Mouse (Mus musculus): ENCODE data around the gene Gm9913. TPM values are rescaled to one million over a fixed set of nuclear protein-coding genes. Genes with fewer than 3 reads are reported as not detected.
A peak's percentile ranks its signal among the peaks of the same experiment; 100 is the strongest.

Gm9913 gene
- polyA plus RNA-seq, 1 experiment from 2014 or later = 0.66 TPM

GRCm38 (mm10) chr2:125516594-125516993, 11.7 kb downstream of the Gm9913 start:
- no peak for DNase-seq (ENCODE audit: low spot score)
- Histone ChIP-seq H3K9ac (ENCODE audit: low read length) (no peak overlapping the region), H3K4me1 (replicated peaks; ENCODE audit: control insufficient read depth, insufficient read depth, low read length) (no peaks in the 10 kb centered on the region; the same call in 1 of the 2 replicates), H3K27me3 (replicated peaks; ENCODE audit: control insufficient read depth, insufficient read depth, low read length) (no peaks in the 10 kb centered on the region), H3K4me3 (ENCODE audit: low read depth, low read length) (no peak overlapping the region), H3K27ac (ENCODE audit: low read depth) (no peak overlapping the region; the same call in 1 of the 2 replicates), H3K4me2 (ENCODE audit: low read length) (no peak overlapping the region), H3K36me3 (ENCODE audit: control insufficient read depth, insufficient read depth, low read length) (no peaks in the 10 kb centered on the region), H3K9me3 (ENCODE audit: control insufficient read depth, low read length) (no peaks in the 10 kb centered on the region)
- no peak for ATAC-seq (replicated peaks; ENCODE audit: low FRiP score, low TSS enrichment, low read depth)
- 11% methylated on average over 4 of the region's 4 CpGs for WGBS

GRCm38 (mm10) chr2:125525484-125525883, 20.6 kb downstream of the Gm9913 start:
- Histone ChIP-seq H3K4me2 (ENCODE audit: low read length) (no peak overlapping the region), H3K27me3 (replicated peaks; ENCODE audit: control insufficient read depth, insufficient read depth, low read length) (no peaks in the 10 kb centered on the region), H3K27ac (ENCODE audit: low read depth) (no peak overlapping the region), H3K9ac (ENCODE audit: low read length) (no peak overlapping the region), H3K4me3 (ENCODE audit: low read depth, low read length) (no peak overlapping the region), H3K9me3 (ENCODE audit: control insufficient read depth, low read length) (no peaks in the 10 kb centered on the region), H3K36me3 (ENCODE audit: control insufficient read depth, insufficient read depth, low read length) (no peaks in the 10 kb centered on the region), H3K4me1 (replicated peaks; ENCODE audit: control insufficient read depth, insufficient read depth, low read length) (no peaks in the 10 kb centered on the region)
- DNase-seq (ENCODE audit: low spot score) (no peak), ATAC-seq (replicated peaks; ENCODE audit: low FRiP score, low TSS enrichment, low read depth) (no peak)
- 80% methylated on average over 2 of the region's 2 CpGs for WGBS

- Histone ChIP-seq H3K36me3 (ENCODE audit: control insufficient read depth, insufficient read depth, low read length) (no peaks in the 10 kb centered on the region), H3K4me3 (ENCODE audit: low read depth, low read length) (no peak overlapping the region), H3K27me3 (replicated peaks; ENCODE audit: control insufficient read depth, insufficient read depth, low read length) (no peaks in the 10 kb centered on the region), H3K9ac (ENCODE audit: low read length) (no peak overlapping the region), H3K27ac (ENCODE audit: low read depth) (no peak overlapping the region), H3K9me3 (ENCODE audit: control insufficient read depth, low read length) (no peaks in the 10 kb centered on the region), H3K4me1 (replicated peaks; ENCODE audit: control insufficient read depth, insufficient read depth, low read length) (no peaks in the 10 kb centered on the region), H3K4me2 (ENCODE audit: low read length) (no peak overlapping the region)
- ATAC-seq (replicated peaks; ENCODE audit: low FRiP score, low TSS enrichment, low read depth) (no peak), DNase-seq (ENCODE audit: low spot score) (no peak)
- WGBS = 76% methylated on average over 5 of the region's 5 CpGs
Observed at GRCm38 (mm10) chr2:125526566-125526965, 21.7 kb downstream of the Gm9913 start.

- Histone ChIP-seq H3K36me3 (ENCODE audit: control insufficient read depth, insufficient read depth, low read length) (no peaks in the 10 kb centered on the region), H3K27me3 (replicated peaks; ENCODE audit: control insufficient read depth, insufficient read depth, low read length) (no peaks in the 10 kb centered on the region), H3K4me1 (replicated peaks; ENCODE audit: control insufficient read depth, insufficient read depth, low read length) (no peaks in the 10 kb centered on the region), H3K9me3 (ENCODE audit: control insufficient read depth, low read length) (no peaks in the 10 kb centered on the region), H3K4me2 (ENCODE audit: low read length) (no peak overlapping the region), H3K4me3 (ENCODE audit: low read depth, low read length) (no peak overlapping the region), H3K27ac (ENCODE audit: low read depth) (no peak overlapping the region), H3K9ac (ENCODE audit: low read length) (no peak overlapping the region)
- DNase-seq (ENCODE audit: low spot score) = no peak
- WGBS = 50% methylated on average over 6 of the region's 6 CpGs
- peak; percentile 66; the same call in 1 of the 2 replicates for ATAC-seq (replicated peaks; ENCODE audit: low FRiP score, low TSS enrichment, low read depth)
Observed at GRCm38 (mm10) chr2:125530665-125531064, 25.8 kb downstream of the Gm9913 start.

- ATAC-seq (replicated peaks; ENCODE audit: low FRiP score, low TSS enrichment, low read depth) = no peak
- no peaks in the 10 kb centered on the region for H3K4me1 ChIP-seq (replicated peaks; ENCODE audit: control insufficient read depth, insufficient read depth, low read length)
- 84% methylated on average over 3 of the region's 3 CpGs for WGBS
- no peak overlapping the region for H3K4me3 ChIP-seq (ENCODE audit: low read depth, low read length)
- H3K27me3 ChIP-seq (replicated peaks; ENCODE audit: control insufficient read depth, insufficient read depth, low read length) = no peaks in the 10 kb centered on the region
- H3K9ac ChIP-seq (ENCODE audit: low read length) = no peak overlapping the region
- no peaks in the 10 kb centered on the region for H3K36me3 ChIP-seq (ENCODE audit: control insufficient read depth, insufficient read depth, low read length)
- no peaks in the 10 kb centered on the region for H3K9me3 ChIP-seq (ENCODE audit: control insufficient read depth, low read length)
- no peak overlapping the region for H3K27ac ChIP-seq (ENCODE audit: low read depth)
- no peak overlapping the region for H3K4me2 ChIP-seq (ENCODE audit: low read length)
- no peak for DNase-seq (ENCODE audit: low spot score)
Observed at GRCm38 (mm10) chr2:125539640-125540039, 34.8 kb downstream of the Gm9913 start.

GRCm38 (mm10) chr2:125540579-125540978, 35.7 kb downstream of the Gm9913 start:
- Histone ChIP-seq H3K27me3 (replicated peaks; ENCODE audit: control insufficient read depth, insufficient read depth, low read length) (no peaks in the 10 kb centered on the region), H3K9me3 (ENCODE audit: control insufficient read depth, low read length) (no peaks in the 10 kb centered on the region), H3K4me1 (replicated peaks; ENCODE audit: control insufficient read depth, insufficient read depth, low read length) (no peaks in the 10 kb centered on the region), H3K27ac (ENCODE audit: low read depth) (no peak overlapping the region), H3K9ac (ENCODE audit: low read length) (no peak overlapping the region), H3K36me3 (ENCODE audit: control insufficient read depth, insufficient read depth, low read length) (no peaks in the 10 kb centered on the region), H3K4me3 (ENCODE audit: low read depth, low read length) (no peak overlapping the region), H3K4me2 (ENCODE audit: low read length) (no peak overlapping the region)
- ATAC-seq (replicated peaks; ENCODE audit: low FRiP score, low TSS enrichment, low read depth) (no peak), DNase-seq (ENCODE audit: low spot score) (no peak)
- 76% methylated on average over 7 of the region's 7 CpGs for WGBS

GRCm38 (mm10) chr2:125541451-125541850, 36.6 kb downstream of the Gm9913 start:
- WGBS = 78% methylated on average over 7 of the region's 7 CpGs
- H3K4me3 ChIP-seq (ENCODE audit: low read depth, low read length) = no peak overlapping the region
- no peaks in the 10 kb centered on the region for H3K9me3 ChIP-seq (ENCODE audit: control insufficient read depth, low read length)
- no peak overlapping the region for H3K9ac ChIP-seq (ENCODE audit: low read length)
- H3K27ac ChIP-seq (ENCODE audit: low read depth) = no peak overlapping the region
- H3K36me3 ChIP-seq (ENCODE audit: control insufficient read depth, insufficient read depth, low read length) = no peaks in the 10 kb centered on the region
- ATAC-seq (replicated peaks; ENCODE audit: low FRiP score, low TSS enrichment, low read depth) (no peak), DNase-seq (ENCODE audit: low spot score) (no peak)
- no peaks in the 10 kb centered on the region for H3K27me3 ChIP-seq (replicated peaks; ENCODE audit: control insufficient read depth, insufficient read depth, low read length)
- H3K4me1 ChIP-seq (replicated peaks; ENCODE audit: control insufficient read depth, insufficient read depth, low read length) = no peaks in the 10 kb centered on the region
- no peak overlapping the region for H3K4me2 ChIP-seq (ENCODE audit: low read length)

GRCm38 (mm10) chr2:125543646-125544045, 38.8 kb downstream of the Gm9913 start:
- no peaks in the 10 kb centered on the region for H3K27me3 ChIP-seq (replicated peaks; ENCODE audit: control insufficient read depth, insufficient read depth, low read length)
- H3K9me3 ChIP-seq (ENCODE audit: control insufficient read depth, low read length) = no peaks in the 10 kb centered on the region
- H3K9ac ChIP-seq (ENCODE audit: low read length) = no peak overlapping the region
- no peak overlapping the region for H3K27ac ChIP-seq (ENCODE audit: low read depth)
- H3K4me2 ChIP-seq (ENCODE audit: low read length) = no peak overlapping the region
- H3K4me1 ChIP-seq (replicated peaks; ENCODE audit: control insufficient read depth, insufficient read depth, low read length) = no peaks in the 10 kb centered on the region
- H3K36me3 ChIP-seq (ENCODE audit: control insufficient read depth, insufficient read depth, low read length) = no peaks in the 10 kb centered on the region
- WGBS = 64% methylated on average over 1 of the region's 1 CpGs
- no peak for ATAC-seq (replicated peaks; ENCODE audit: low FRiP score, low TSS enrichment, low read depth)
- H3K4me3 ChIP-seq (ENCODE audit: low read depth, low read length) = no peak overlapping the region
- DNase-seq (ENCODE audit: low spot score) = no peak

- DNase-seq (ENCODE audit: low spot score) (no peak), ATAC-seq (replicated peaks; ENCODE audit: low FRiP score, low TSS enrichment, low read depth) (no peak)
- H3K36me3 ChIP-seq (ENCODE audit: control insufficient read depth, insufficient read depth, low read length) = no peaks in the 10 kb centered on the region
- H3K27me3 ChIP-seq (replicated peaks; ENCODE audit: control insufficient read depth, insufficient read depth, low read length) = no peaks in the 10 kb centered on the region
- no peak overlapping the region for H3K4me3 ChIP-seq (ENCODE audit: low read depth, low read length)
- H3K4me1 ChIP-seq (replicated peaks; ENCODE audit: control insufficient read depth, insufficient read depth, low read length) = no peaks in the 10 kb centered on the region
- no peak overlapping the region for H3K9ac ChIP-seq (ENCODE audit: low read length)
- H3K4me2 ChIP-seq (ENCODE audit: low read length) = no peak overlapping the region
- 86% methylated on average over 3 of the region's 3 CpGs for WGBS
- H3K9me3 ChIP-seq (ENCODE audit: control insufficient read depth, low read length) = no peaks in the 10 kb centered on the region
- no peak overlapping the region for H3K27ac ChIP-seq (ENCODE audit: low read depth)
Observed at GRCm38 (mm10) chr2:125544986-125545385, 40.1 kb downstream of the Gm9913 start.

All from intestine, embryonic 14.5 days (tissue).